Mouse (Mus musculus) mouse embryonic stem cell (cell line): Measurements from ENCODE around the gene Neurod4.

Experiments
- in situ Hi-C, 2 experiments: fragments of 300-500 bp; cut with MboI; formaldehyde crosslinking; loops; 1 replicate in 1 of 2; 3 replicates in 1 of 2; pipeline ENCODE4 v1.14.3; 2019 to 2020; ENCODE audit warnings: low sequenced_read_pairs in 2 of 2, low pct_unique_long_range_greater_than_20kb in 1 of 2, mixed read lengths in 1 of 2; ENCODE audit not compliant: unreplicated experiment in 1 of 2

The Neurod4 gene

GRCm38 (mm10) chr10:130244271-130244670, 35.8 kb downstream of the Neurod4 start:
- in situ Hi-C loops = no loop called here

- in situ Hi-C loops = no loop called here
Observed at GRCm38 (mm10) chr10:130238318-130239209, 41.5 kb downstream of the Neurod4 start.

DNA sequence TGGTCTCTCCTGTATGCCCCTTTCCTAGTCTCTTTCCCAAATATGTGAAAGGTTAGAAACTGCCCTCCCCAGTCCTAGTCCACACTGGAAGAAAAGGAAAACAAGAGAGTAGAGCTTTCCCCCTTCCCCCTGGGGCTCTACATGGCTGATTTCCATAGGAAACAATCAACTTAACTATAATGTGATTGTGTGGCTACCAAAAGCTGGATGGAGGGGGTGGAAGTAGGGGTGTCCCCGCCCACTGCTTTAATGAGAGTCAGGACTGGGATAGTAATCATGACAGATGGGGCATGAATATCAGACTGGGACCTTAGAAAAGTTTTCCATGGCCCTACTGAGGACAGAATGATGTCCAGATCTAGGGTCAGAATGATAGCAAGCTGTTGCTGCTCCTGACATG, 45.5 kb downstream of the Neurod4 start:
- in situ Hi-C loops = no loop called here

DNA sequence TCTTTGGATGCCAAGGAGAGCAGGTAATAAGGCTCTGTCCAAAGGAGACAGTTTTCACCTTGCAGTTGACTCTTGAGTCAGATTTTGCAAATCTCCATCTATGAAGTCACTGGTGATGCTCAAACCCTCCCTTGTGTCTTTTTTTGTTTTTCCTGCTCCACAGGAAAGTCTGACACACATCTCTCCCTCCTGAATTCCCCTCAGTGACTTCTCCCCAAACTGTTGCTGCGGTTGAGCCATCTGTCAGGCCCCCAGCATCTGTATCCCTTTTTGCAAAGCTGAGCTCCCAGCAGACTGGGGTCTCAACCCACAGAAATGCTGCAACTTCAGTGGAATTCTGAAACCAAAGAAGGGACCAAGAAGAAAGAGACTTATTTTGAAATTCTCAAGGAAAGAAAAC, 47.9 kb downstream of the Neurod4 start:
- in situ Hi-C loops = no loop called here

DNA sequence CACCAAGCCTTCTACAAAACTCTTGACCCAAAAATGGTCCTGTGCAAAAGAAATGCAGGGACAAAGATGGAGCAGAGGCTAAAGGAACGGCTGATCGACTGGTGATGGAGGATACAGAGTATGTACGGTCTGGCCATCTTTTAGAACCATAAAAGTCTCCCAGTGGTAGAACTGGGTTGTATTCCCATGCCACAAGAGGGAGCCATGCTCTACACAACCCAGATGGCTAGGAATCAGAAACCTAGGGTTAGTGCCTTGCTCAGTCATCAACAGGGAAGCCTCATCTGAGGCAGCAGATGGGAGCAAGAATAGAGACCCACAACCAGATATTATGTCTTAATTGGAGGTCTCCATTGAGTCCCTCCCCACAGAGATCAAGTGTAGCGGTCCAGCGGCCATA, 50.5 kb downstream of the Neurod4 start:
- in situ Hi-C loops = loop anchor here (5.0 kb wide), 1 partner anchor 68 kb away; no protein-coding TSS in a partner anchor

DNA sequence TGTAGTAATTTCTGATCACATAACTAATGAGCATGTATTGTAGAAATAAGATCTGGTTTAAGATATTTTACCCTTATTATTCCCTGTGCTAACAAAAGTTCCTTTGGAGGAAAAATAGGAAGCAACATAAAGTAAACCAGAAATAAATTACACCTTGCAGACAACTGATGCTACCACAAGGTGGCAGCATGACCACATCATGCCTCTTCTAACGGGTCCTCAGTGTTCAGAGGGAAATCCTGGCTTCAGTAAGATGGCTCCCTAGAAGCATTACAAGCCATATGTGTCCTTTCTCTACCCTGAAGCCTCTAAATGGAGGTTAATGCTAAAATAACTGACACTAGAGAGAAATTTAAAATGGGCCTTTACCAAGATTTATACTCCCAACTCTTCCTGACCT, 51.8 kb downstream of the Neurod4 start:
- in situ Hi-C loops = loop anchor here (5.0 kb wide), 1 partner anchor 69 kb away; no protein-coding TSS in a partner anchor

GRCm38 (mm10) chr10:130225034-130225433, 55.0 kb downstream of the Neurod4 start:
- in situ Hi-C loops = loop anchor here (5.0 kb wide), 1 partner anchor 72 kb away; no protein-coding TSS in a partner anchor
